Mouse (Mus musculus) left cerebral cortex, adult 11 months (tissue): ENCODE measurements around the gene Gm20918.
"Not testable (repeated sequence)": the region's sequence is repeated elsewhere in the genome, so short reads cannot be mapped to it uniquely, and the experiment has no call there.

Source experiments
- DNase-seq: peaks from one replicate; pipeline ENCODE4 v3.0.0; 2022; ENCODE audit warnings: low spot score

Gene Gm20918

GRCm38 (mm10) chrY:5043637-5044036 is at the start of gene Gm20918:
Gene Gm20918 (plus strand): TSS chrY:5043937.
- not testable (repeated sequence) for DNase-seq
